Mouse (Mus musculus) heart, adult 2 months (tissue): ENCODE results near the gene Dpep2nb.

ENCODE experiments used
- CTCF ChIP-seq: fragments of 200-600 bp; IDR thresholded peaks from 2 replicates; pipeline ENCODE4 v1.8.1; 2022; ENCODE audit warnings: antibody characterized with exemption, mild to moderate bottlenecking, moderate library complexity
- EP300 ChIP-seq: fragments of 200-500 bp; IDR thresholded peaks from 2 replicates; pipeline ENCODE4 v1.6.1; 2011; ENCODE audit warnings: low read depth, low read length, control low read depth; ENCODE audit not compliant: insufficient read depth
- POLR2A ChIP-seq: fragments of 200-500 bp; IDR thresholded peaks from 2 replicates; pipeline ENCODE4 v1.6.1; 2011; ENCODE audit warnings: mild to moderate bottlenecking, low read depth, low read length, control low read depth; ENCODE audit not compliant: insufficient read depth

DNA sequence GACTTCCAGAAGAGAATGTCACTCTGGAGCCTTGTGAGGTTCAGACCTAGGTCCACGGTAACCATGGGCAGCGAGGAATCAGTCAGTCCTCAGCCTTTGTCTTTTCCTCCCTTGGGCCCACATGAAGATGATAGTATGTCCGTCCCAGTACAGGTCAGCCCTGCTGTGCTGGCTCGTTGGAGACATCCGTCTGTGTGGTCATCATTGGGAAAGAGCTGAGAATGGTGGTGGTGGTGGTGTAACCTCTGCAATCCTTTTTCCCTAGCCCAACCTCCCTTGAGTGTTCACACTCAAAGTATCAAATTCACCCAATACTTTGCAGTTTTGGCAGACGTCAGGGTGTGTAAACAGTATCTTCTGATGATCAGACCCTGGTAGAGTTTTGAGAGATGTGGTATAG lies 44.1 kb upstream of the Dpep2nb start:
- no peak for TF ChIP-seq CTCF
- no peak for TF ChIP-seq EP300
- no peak for TF ChIP-seq POLR2A
